Mouse (Mus musculus) liver, embryonic 16.5 days (tissue): ENCODE measurements around the gene Ppm1n. TPM values are rescaled to one million over a fixed set of nuclear protein-coding genes. Genes with fewer than 3 reads are reported as not detected.

Experiments
- ATAC-seq: fragments of 200-750 bp; cut with Nextera tagmentation; 2 replicates; pipeline ENCODE4 v1.8.0; 2017; ENCODE audit warnings: low read depth, mild to moderate bottlenecking, moderate number of reproducible peaks, moderate library complexity
- H3K27ac ChIP-seq: fragments of 300-500 bp; sonication (generic); 2 replicates; pipeline ENCODE4 v1.5.1; 2014; ENCODE audit warnings: mild to moderate bottlenecking, low read length
- H3K27me3 ChIP-seq: fragments of 300-500 bp; sonication (generic); 2 replicates; pipeline ENCODE4 v1.6.1; 2014; ENCODE audit warnings: low read depth, low read length, mixed read lengths; ENCODE audit not compliant: control insufficient read depth, insufficient read depth
- H3K36me3 ChIP-seq: fragments of 300-500 bp; sonication (generic); 2 replicates; pipeline ENCODE4 v1.6.1; 2014; ENCODE audit warnings: mild to moderate bottlenecking; ENCODE audit not compliant: control insufficient read depth, insufficient read depth
- H3K4me1 ChIP-seq: fragments of 300-500 bp; sonication (generic); 2 replicates; pipeline ENCODE4 v1.6.1; 2014; ENCODE audit warnings: low read depth, low read length, mixed read lengths; ENCODE audit not compliant: control insufficient read depth
- H3K4me2 ChIP-seq: fragments of 300-500 bp; sonication (generic); 2 replicates; pipeline ENCODE4 v1.6.1; 2014; ENCODE audit warnings: low read depth, low read length, mixed read lengths
- H3K4me3 ChIP-seq: fragments of 300-500 bp; sonication (generic); 2 replicates; pipeline ENCODE4 v1.5.1; 2014; ENCODE audit warnings: low read depth, mild to moderate bottlenecking, low read length
- H3K9ac ChIP-seq: fragments of 300-500 bp; sonication (generic); 2 replicates; pipeline ENCODE4 v1.6.1; 2014; ENCODE audit warnings: low read depth, low read length
- H3K9me3 ChIP-seq: fragments of 300-500 bp; sonication (generic); replicated peaks from 2 replicates; pipeline ENCODE4 v1.6.1; 2016; ENCODE audit warnings: low read length; ENCODE audit not compliant: control insufficient read depth
- WGBS: fragments of 180-500 bp; shearing (Covaris S2); extraction: QIAGEN DNeasy Blood & Tissue Kit; methylation state at CpG from one replicate; pipeline ENCODE4 v1.1.7; 2014; ENCODE audit not compliant: insufficient replicate concordance; 5-methylcytosine and 5-hydroxymethylcytosine counted together
- polyA plus RNA-seq: library from polyadenylated mRNA; unstranded; fragments of >200 nt; fragmentation: Nextera tagmentation; extraction: Ambion mirVana; gene quantifications from 2 replicates; pipeline ENCODE4 v1.2.1, GENCODE M21; 2015

Ppm1n gene
- polyA plus RNA-seq, 1 experiment from 2014 or later = 0.11 TPM

- ATAC-seq = no peak
- Histone ChIP-seq H3K9ac (no peak overlapping the region), H3K4me3 (no peak overlapping the region), H3K36me3 (no peaks in the 10 kb centered on the region), H3K27me3 (peaks cover 42% of the 10 kb centered on the region), H3K9me3 (no peaks in the 10 kb centered on the region), H3K27ac (no peak overlapping the region), H3K4me1 (peaks cover 6% of the 10 kb centered on the region), H3K4me2 (no peak overlapping the region)
- WGBS = 45% methylated on average over 4 of the region's 4 CpGs
These were observed 3.6 kb downstream of the Ppm1n start for GRCm38 (mm10) chr7:19276253-19276652.

GRCm38 (mm10) chr7:19272173-19272764 is 7.6 kb downstream of the Ppm1n start:
- WGBS = 0% methylated on average over 36 of the region's 36 CpGs
- Histone ChIP-seq H3K9me3 (no peaks in the 10 kb centered on the region), H3K4me3 (peak overlapping the region; percentile 82), H3K4me2 (peak overlapping the region; percentile 100), H3K27me3 (peaks cover 2% of the 10 kb centered on the region; the same call in 1 of the 2 replicates), H3K36me3 (no peaks in the 10 kb centered on the region), H3K9ac (peak overlapping the region; percentile 90), H3K4me1 (peaks cover 37% of the 10 kb centered on the region), H3K27ac (peak overlapping the region; percentile 98)
- peak; percentile 61 for ATAC-seq

GRCm38 (mm10) chr7:19271238-19272172 is 8.4 kb downstream of the Ppm1n start, which contains the start of gene Vasp:
Gene Vasp, minus strand, starts transcription at chr7:19271817.
- H3K36me3 ChIP-seq = no peaks in the 10 kb centered on the region
- peak; percentile 77 for ATAC-seq
- H3K27me3 ChIP-seq = no peaks in the 10 kb centered on the region
- H3K9me3 ChIP-seq = no peaks in the 10 kb centered on the region
- under 1% methylated on average over 62 of the region's 62 CpGs for WGBS
- H3K4me3 ChIP-seq = peak within 1 kb of the TSS; percentile 82
- peak within 1 kb of the TSS; percentile 100 for H3K4me2 ChIP-seq
- H3K9ac ChIP-seq = peak within 1 kb of the TSS; percentile 90
- peaks cover 45% of the 10 kb centered on the region for H3K4me1 ChIP-seq
- H3K27ac ChIP-seq = peak within 1 kb of the TSS; percentile 98

DNA sequence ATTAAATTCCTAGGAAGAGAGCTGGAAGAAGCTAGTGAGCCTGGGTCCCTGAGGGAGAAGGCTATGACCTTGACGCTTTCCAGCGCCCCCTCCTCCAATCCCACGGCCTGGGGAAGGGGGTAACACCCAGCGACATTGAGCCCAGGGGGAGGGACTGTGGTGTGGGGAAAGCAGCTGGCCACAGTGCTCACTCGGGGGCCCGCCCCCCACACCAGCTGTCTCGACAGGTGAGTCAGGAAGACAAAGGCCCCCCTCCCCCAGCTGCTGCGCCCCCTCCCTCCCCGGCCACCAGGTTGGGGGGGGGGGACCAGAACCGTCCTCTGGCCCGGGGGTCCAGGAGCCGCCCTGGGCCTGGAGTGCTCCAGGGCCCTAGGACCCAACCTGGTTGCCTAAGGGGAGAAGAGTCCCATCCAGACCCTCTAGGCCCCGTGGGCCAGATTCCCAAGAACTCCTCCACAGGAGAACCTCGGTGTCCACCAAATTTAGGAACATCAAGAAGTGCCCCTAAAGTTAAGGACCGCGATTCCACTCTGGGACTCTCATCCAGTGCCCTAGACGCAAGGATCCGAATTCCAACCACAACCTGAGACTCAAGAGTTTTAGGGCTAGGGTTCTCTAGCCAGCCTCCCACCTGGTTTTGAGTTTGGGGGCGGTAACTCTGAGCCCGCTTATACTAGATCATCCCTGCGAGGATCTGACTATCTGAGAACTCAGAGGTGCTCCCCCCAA is 9.2 kb downstream of the Ppm1n start:
- H3K36me3 ChIP-seq = no peaks in the 10 kb centered on the region
- ATAC-seq = no peak
- H3K4me3 ChIP-seq = peak overlapping the region; percentile 82
- H3K4me2 ChIP-seq = peak overlapping the region; percentile 100
- WGBS = 2% methylated on average over 19 of the region's 21 CpGs
- no peaks in the 10 kb centered on the region for H3K9me3 ChIP-seq
- no peaks in the 10 kb centered on the region for H3K27me3 ChIP-seq
- peaks cover 53% of the 10 kb centered on the region for H3K4me1 ChIP-seq
- H3K9ac ChIP-seq = peak overlapping the region; percentile 90
- peak overlapping the region; percentile 98 for H3K27ac ChIP-seq

- Histone ChIP-seq H3K27ac (peak overlapping the region; percentile 98), H3K4me1 (peaks cover 61% of the 10 kb centered on the region), H3K9me3 (no peaks in the 10 kb centered on the region), H3K27me3 (no peaks in the 10 kb centered on the region), H3K9ac (peak overlapping the region; percentile 90), H3K4me3 (peak overlapping the region; percentile 82), H3K4me2 (peak overlapping the region; percentile 100), H3K36me3 (no peaks in the 10 kb centered on the region)
- peak; percentile 15 for ATAC-seq
- 1% methylated on average over 19 of the region's 19 CpGs for WGBS
These were observed 10.0 kb downstream of the Ppm1n start for GRCm38 (mm10) chr7:19269721-19270441.

- H3K27ac ChIP-seq = peak overlapping the region; percentile 98
- peak overlapping the region; percentile 82 for H3K4me3 ChIP-seq
- H3K4me2 ChIP-seq = peak overlapping the region; percentile 100
- no peaks in the 10 kb centered on the region for H3K9me3 ChIP-seq
- H3K9ac ChIP-seq = peak overlapping the region; percentile 90
- no peak for ATAC-seq
- 25% methylated on average over 10 of the region's 10 CpGs for WGBS
- H3K27me3 ChIP-seq = no peaks in the 10 kb centered on the region
- H3K4me1 ChIP-seq = peaks cover 68% of the 10 kb centered on the region
- H3K36me3 ChIP-seq = peaks cover 5% of the 10 kb centered on the region; the same call in 1 of the 2 replicates
These were observed 10.7 kb downstream of the Ppm1n start for GRCm38 (mm10) chr7:19268993-19269681.

- Histone ChIP-seq H3K36me3 (peaks cover 18% of the 10 kb centered on the region), H3K9ac (0 out of 2 replicates have a peak overlapping the region, but pooled peaks have one; percentile 1), H3K4me1 (peaks cover 65% of the 10 kb centered on the region), H3K4me3 (no peak overlapping the region), H3K27ac (peak overlapping the region; percentile 83), H3K4me2 (peak overlapping the region; percentile 73), H3K9me3 (no peaks in the 10 kb centered on the region), H3K27me3 (no peaks in the 10 kb centered on the region)
- WGBS = 37% methylated on average over 10 of the region's 10 CpGs
- no peak for ATAC-seq
These were observed 12.8 kb downstream of the Ppm1n start for GRCm38 (mm10) chr7:19267051-19267450.
